Mouse (Mus musculus) forebrain, embryonic 11.5 days (tissue): ENCODE results near the gene Asic2. TPM values are rescaled to one million over a fixed set of nuclear protein-coding genes. Genes with fewer than 3 reads are reported as not detected.
A peak's percentile ranks its signal among the peaks of the same experiment; 100 is the strongest.

Experiments used
- ATAC-seq: fragments of 200-750 bp; cut with Nextera tagmentation; replicated peaks from 2 replicates; pipeline ENCODE4 v1.8.0; 2017; ENCODE audit warnings: moderate TSS enrichment; ENCODE audit not compliant: low FRiP score
- DNase-seq: peaks from one replicate; pipeline ENCODE4 v3.0.0-alpha.2; 2017; ENCODE audit warnings: low spot score
- H3K27ac ChIP-seq: fragments of 300-500 bp; sonication (generic); 2 replicates; pipeline ENCODE4 v1.5.1; 2014; ENCODE audit warnings: low read depth, low read length
- H3K27me3 ChIP-seq: fragments of 300-500 bp; sonication (generic); 2 replicates; pipeline ENCODE4 v1.6.1; 2014; ENCODE audit warnings: mild to moderate bottlenecking, low read length, mixed read lengths; ENCODE audit not compliant: control insufficient read depth, insufficient read depth
- H3K36me3 ChIP-seq: fragments of 300-500 bp; sonication (generic); 2 replicates; pipeline ENCODE4 v1.6.1; 2014; ENCODE audit warnings: mild to moderate bottlenecking, low read length, moderate library complexity, mixed read lengths; ENCODE audit not compliant: control insufficient read depth, insufficient read depth
- H3K4me1 ChIP-seq: fragments of 300-500 bp; sonication (generic); replicated peaks from 2 replicates; pipeline ENCODE4 v1.6.1; 2014; ENCODE audit warnings: low read length, mixed read lengths; ENCODE audit not compliant: control insufficient read depth, insufficient read depth
- H3K4me2 ChIP-seq: fragments of 300-500 bp; sonication (generic); 2 replicates; pipeline ENCODE4 v1.6.1; 2014; ENCODE audit warnings: low read depth, mild to moderate bottlenecking, low read length, moderate library complexity, mixed read lengths; ENCODE audit not compliant: severe bottlenecking
- H3K4me3 ChIP-seq: fragments of 300-500 bp; sonication (generic); 2 replicates; pipeline ENCODE4 v1.5.1; 2014; ENCODE audit warnings: low read depth, low read length
- H3K9ac ChIP-seq: fragments of 300-500 bp; sonication (generic); 2 replicates; pipeline ENCODE4 v1.6.1; 2014; ENCODE audit warnings: low read length
- H3K9me3 ChIP-seq: fragments of 300-500 bp; sonication (generic); 2 replicates; pipeline ENCODE4 v1.6.1; 2016; ENCODE audit warnings: low read length, mixed read lengths; ENCODE audit not compliant: control insufficient read depth
- WGBS: fragments of 180-500 bp; shearing (Covaris S2); extraction: QIAGEN DNeasy Blood & Tissue Kit; methylation state at CpG from one replicate; pipeline ENCODE4 v1.1.7; 2014; 5-methylcytosine and 5-hydroxymethylcytosine counted together
- polyA plus RNA-seq: library from polyadenylated mRNA; unstranded; fragments of >200 nt; fragmentation: Nextera tagmentation; extraction: Ambion mirVana; gene quantifications from 2 replicates; pipeline ENCODE4 v1.2.1, GENCODE M21; 2014

Gene Asic2
- polyA plus RNA-seq, 1 experiment from 2014 or later = 0.94 TPM

GRCm38 (mm10) chr11:80948103-80948502, 1020.2 kb downstream of the Asic2 start:
- no peak for DNase-seq
- Histone ChIP-seq H3K4me2 (no peak overlapping the region), H3K4me3 (no peak overlapping the region), H3K9ac (no peak overlapping the region), H3K27me3 (no peaks in the 10 kb centered on the region), H3K9me3 (no peaks in the 10 kb centered on the region), H3K36me3 (no peaks in the 10 kb centered on the region), H3K4me1 (no peaks in the 10 kb centered on the region), H3K27ac (no peak overlapping the region)
- 88% methylated on average over 2 of the region's 2 CpGs for WGBS
- no peak for ATAC-seq

GRCm38 (mm10) chr11:80946163-80946562, 1022.1 kb downstream of the Asic2 start:
- 90% methylated on average over 6 of the region's 6 CpGs for WGBS
- Histone ChIP-seq H3K4me1 (no peaks in the 10 kb centered on the region), H3K9ac (no peak overlapping the region), H3K4me3 (no peak overlapping the region), H3K27ac (no peak overlapping the region), H3K4me2 (no peak overlapping the region), H3K27me3 (no peaks in the 10 kb centered on the region), H3K9me3 (no peaks in the 10 kb centered on the region), H3K36me3 (no peaks in the 10 kb centered on the region)
- ATAC-seq (no peak), DNase-seq (no peak)

DNA sequence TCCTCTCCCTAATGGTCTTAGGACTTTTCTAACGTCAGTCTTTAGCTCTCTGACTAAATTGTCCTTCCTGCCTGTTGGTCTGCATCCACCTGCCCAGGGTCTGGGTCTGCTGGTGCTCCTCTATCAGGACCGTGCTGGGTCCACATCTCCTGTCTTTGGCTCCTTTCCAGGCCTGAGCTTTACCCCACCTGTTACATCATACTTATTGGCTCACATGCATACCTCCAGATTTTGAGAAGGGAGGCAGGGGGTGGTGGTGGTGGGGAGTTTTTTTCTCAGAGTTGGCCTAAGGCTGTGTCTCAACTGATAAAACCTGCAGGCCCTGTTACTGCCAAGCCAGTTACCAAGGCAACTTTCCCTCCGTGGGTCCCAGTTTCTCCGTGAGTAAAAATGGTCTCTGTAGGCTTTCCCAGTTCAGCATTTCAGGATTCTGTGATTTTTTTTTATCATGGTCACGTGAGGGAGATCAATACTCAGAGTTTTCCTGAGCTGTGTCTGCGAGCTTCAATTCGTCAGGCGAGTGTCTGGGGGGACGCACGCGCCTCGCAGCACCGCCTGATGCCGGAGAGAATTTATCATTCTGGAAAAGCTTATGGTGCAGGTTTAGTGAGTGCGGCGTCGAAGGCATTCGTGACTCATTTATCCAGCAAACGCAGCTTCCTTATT, 1044.8 kb downstream of the Asic2 start:
- Histone ChIP-seq H3K4me3 (no peak overlapping the region), H3K27me3 (no peaks in the 10 kb centered on the region), H3K36me3 (no peaks in the 10 kb centered on the region), H3K9ac (no peak overlapping the region), H3K4me1 (no peaks in the 10 kb centered on the region), H3K27ac (no peak overlapping the region), H3K4me2 (no peak overlapping the region), H3K9me3 (no peaks in the 10 kb centered on the region)
- DNase-seq (no peak), ATAC-seq (no peak)
- WGBS = 92% methylated on average over 19 of the region's 19 CpGs

DNA sequence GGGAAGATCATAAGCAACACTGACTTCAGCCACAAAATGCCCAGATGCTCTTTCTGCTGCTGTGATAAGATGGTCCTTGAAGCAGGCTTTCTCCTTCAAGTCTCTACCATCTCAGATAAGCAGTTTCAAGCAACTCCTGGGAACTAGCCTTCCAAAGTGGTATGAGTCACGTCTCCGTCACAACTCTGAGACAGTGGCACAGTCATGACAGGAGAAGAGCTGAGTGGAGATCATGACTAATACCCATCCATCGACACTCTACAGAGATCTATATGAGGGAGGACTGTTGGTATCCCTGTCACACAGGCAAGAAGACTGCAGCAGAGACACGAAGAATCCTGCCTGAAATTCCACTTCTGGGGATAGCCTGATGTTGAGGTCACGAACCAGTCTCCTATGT, 1049.9 kb downstream of the Asic2 start:
- Histone ChIP-seq H3K4me1 (no peaks in the 10 kb centered on the region), H3K4me2 (no peak overlapping the region), H3K4me3 (no peak overlapping the region), H3K27ac (no peak overlapping the region), H3K9ac (no peak overlapping the region), H3K27me3 (no peaks in the 10 kb centered on the region), H3K36me3 (no peaks in the 10 kb centered on the region), H3K9me3 (no peaks in the 10 kb centered on the region)
- WGBS = 85% methylated on average over 5 of the region's 5 CpGs
- ATAC-seq = no peak
- DNase-seq = no peak

GRCm38 (mm10) chr11:80917688-80918087, 1050.6 kb downstream of the Asic2 start:
- Histone ChIP-seq H3K27me3 (no peaks in the 10 kb centered on the region), H3K9me3 (no peaks in the 10 kb centered on the region), H3K4me1 (no peaks in the 10 kb centered on the region), H3K4me3 (no peak overlapping the region), H3K9ac (no peak overlapping the region), H3K27ac (no peak overlapping the region), H3K4me2 (no peak overlapping the region), H3K36me3 (no peaks in the 10 kb centered on the region)
- ATAC-seq = no peak
- no peak for DNase-seq

- Histone ChIP-seq H3K9ac (no peak overlapping the region), H3K27me3 (no peaks in the 10 kb centered on the region), H3K4me1 (no peaks in the 10 kb centered on the region), H3K36me3 (no peaks in the 10 kb centered on the region), H3K4me3 (no peak overlapping the region), H3K27ac (no peak overlapping the region), H3K4me2 (no peak overlapping the region), H3K9me3 (no peaks in the 10 kb centered on the region)
- WGBS = 69% methylated on average over 4 of the region's 4 CpGs
- ATAC-seq (no peak), DNase-seq (no peak)
These were observed 1054.7 kb downstream of the Asic2 start for GRCm38 (mm10) chr11:80913408-80914024.

- H3K4me3 ChIP-seq = no peak overlapping the region
- no peaks in the 10 kb centered on the region for H3K36me3 ChIP-seq
- ATAC-seq (no peak), DNase-seq (no peak)
- no peak overlapping the region for H3K27ac ChIP-seq
- H3K9ac ChIP-seq = no peak overlapping the region
- H3K9me3 ChIP-seq = no peaks in the 10 kb centered on the region
- no peaks in the 10 kb centered on the region for H3K27me3 ChIP-seq
- WGBS = 81% methylated on average over 5 of the region's 5 CpGs
- no peak overlapping the region for H3K4me2 ChIP-seq
- H3K4me1 ChIP-seq = no peaks in the 10 kb centered on the region
These were observed 1055.5 kb downstream of the Asic2 start for GRCm38 (mm10) chr11:80912721-80913120.

- Histone ChIP-seq H3K9ac (no peak overlapping the region), H3K4me1 (no peaks in the 10 kb centered on the region), H3K9me3 (no peaks in the 10 kb centered on the region), H3K4me2 (no peak overlapping the region), H3K4me3 (no peak overlapping the region), H3K27ac (no peak overlapping the region), H3K27me3 (no peaks in the 10 kb centered on the region), H3K36me3 (no peaks in the 10 kb centered on the region)
- ATAC-seq (no peak), DNase-seq (no peak)
- 92% methylated on average over 6 of the region's 6 CpGs for WGBS
These were observed 1060.4 kb downstream of the Asic2 start for GRCm38 (mm10) chr11:80907820-80908219.

DNA sequence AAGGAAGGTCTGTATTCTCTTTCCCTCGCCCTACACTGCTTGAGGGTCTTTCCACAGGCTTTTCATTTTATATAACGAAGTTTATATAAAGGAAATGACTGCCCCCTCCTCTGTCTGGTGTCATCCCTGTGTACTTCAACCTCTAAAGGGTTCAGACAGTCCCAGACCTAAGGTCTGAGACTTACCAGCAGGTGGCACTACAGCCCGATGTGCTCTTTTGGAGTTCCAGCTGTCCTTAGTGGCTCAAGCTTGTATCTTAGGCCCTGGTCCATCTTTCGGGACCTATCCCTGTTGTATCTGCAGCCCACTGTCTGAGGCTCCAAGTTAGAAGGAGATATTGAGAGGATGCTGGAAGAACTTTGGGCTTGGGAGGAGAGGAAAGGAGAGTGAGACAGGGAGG, 1061.8 kb downstream of the Asic2 start:
- Histone ChIP-seq H3K4me3 (no peak overlapping the region), H3K27me3 (no peaks in the 10 kb centered on the region), H3K9me3 (no peaks in the 10 kb centered on the region), H3K4me2 (no peak overlapping the region), H3K36me3 (no peaks in the 10 kb centered on the region), H3K27ac (no peak overlapping the region), H3K9ac (no peak overlapping the region), H3K4me1 (no peaks in the 10 kb centered on the region)
- peak; percentile 71 for DNase-seq
- no peak for ATAC-seq
- 39% methylated on average over 4 of the region's 4 CpGs for WGBS
